Mouse (Mus musculus) liver, embryonic 16.5 days (tissue): ENCODE data around the gene Mthfd1. TPM values are rescaled to one million over a fixed set of nuclear protein-coding genes. Genes with fewer than 3 reads are reported as not detected.

Experiments
- ATAC-seq: fragments of 200-750 bp; cut with Nextera tagmentation; 2 replicates; pipeline ENCODE4 v1.8.0; 2017; ENCODE audit warnings: low read depth, mild to moderate bottlenecking, moderate number of reproducible peaks, moderate library complexity
- H3K27ac ChIP-seq: fragments of 300-500 bp; sonication (generic); 2 replicates; pipeline ENCODE4 v1.5.1; 2014; ENCODE audit warnings: mild to moderate bottlenecking, low read length
- H3K27me3 ChIP-seq: fragments of 300-500 bp; sonication (generic); 2 replicates; pipeline ENCODE4 v1.6.1; 2014; ENCODE audit warnings: low read depth, low read length, mixed read lengths; ENCODE audit not compliant: control insufficient read depth, insufficient read depth
- H3K36me3 ChIP-seq: fragments of 300-500 bp; sonication (generic); 2 replicates; pipeline ENCODE4 v1.6.1; 2014; ENCODE audit warnings: mild to moderate bottlenecking; ENCODE audit not compliant: control insufficient read depth, insufficient read depth
- H3K4me1 ChIP-seq: fragments of 300-500 bp; sonication (generic); 2 replicates; pipeline ENCODE4 v1.6.1; 2014; ENCODE audit warnings: low read depth, low read length, mixed read lengths; ENCODE audit not compliant: control insufficient read depth
- H3K4me2 ChIP-seq: fragments of 300-500 bp; sonication (generic); 2 replicates; pipeline ENCODE4 v1.6.1; 2014; ENCODE audit warnings: low read depth, low read length, mixed read lengths
- H3K4me3 ChIP-seq: fragments of 300-500 bp; sonication (generic); 2 replicates; pipeline ENCODE4 v1.5.1; 2014; ENCODE audit warnings: low read depth, mild to moderate bottlenecking, low read length
- H3K9ac ChIP-seq: fragments of 300-500 bp; sonication (generic); 2 replicates; pipeline ENCODE4 v1.6.1; 2014; ENCODE audit warnings: low read depth, low read length
- H3K9me3 ChIP-seq: fragments of 300-500 bp; sonication (generic); replicated peaks from 2 replicates; pipeline ENCODE4 v1.6.1; 2016; ENCODE audit warnings: low read length; ENCODE audit not compliant: control insufficient read depth
- WGBS: fragments of 180-500 bp; shearing (Covaris S2); extraction: QIAGEN DNeasy Blood & Tissue Kit; methylation state at CpG from one replicate; pipeline ENCODE4 v1.1.7; 2014; ENCODE audit not compliant: insufficient replicate concordance; 5-methylcytosine and 5-hydroxymethylcytosine counted together
- polyA plus RNA-seq: library from polyadenylated mRNA; unstranded; fragments of >200 nt; fragmentation: Nextera tagmentation; extraction: Ambion mirVana; gene quantifications from 2 replicates; pipeline ENCODE4 v1.2.1, GENCODE M21; 2015

Mthfd1 gene
- polyA plus RNA-seq, 1 experiment from 2014 or later = 100 TPM

DNA sequence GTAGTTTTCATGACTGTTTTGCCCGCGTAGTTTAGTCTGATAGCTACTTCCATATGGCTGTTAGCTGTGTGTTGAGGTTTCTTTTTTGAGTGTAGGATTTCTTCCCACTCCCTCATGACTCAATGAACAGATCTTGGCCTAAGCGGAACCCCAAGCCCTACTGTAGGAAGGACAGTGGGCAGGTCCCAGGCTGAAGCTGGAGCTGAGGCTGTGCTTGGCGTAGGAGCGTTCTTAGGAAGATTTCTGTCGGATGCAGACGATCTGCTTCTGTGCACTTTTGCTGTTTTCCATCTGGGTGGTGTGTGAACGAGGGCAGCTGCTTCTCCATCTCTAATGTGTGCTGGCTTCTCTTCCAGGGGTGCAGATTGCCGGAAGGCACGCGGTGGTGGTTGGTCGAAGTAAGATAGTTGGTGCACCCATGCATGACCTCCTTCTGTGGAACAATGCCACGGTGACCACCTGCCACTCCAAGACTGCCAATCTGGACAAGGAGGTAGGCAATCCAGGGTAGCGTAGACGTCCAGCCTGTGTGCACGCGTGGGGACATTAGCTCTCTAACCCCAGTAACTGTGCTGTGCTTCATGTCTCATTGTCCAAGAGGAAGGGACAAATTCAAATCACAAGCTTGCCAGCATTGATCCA lies 27.6 kb downstream of the Mthfd1 start:
- Histone ChIP-seq H3K4me2 (no peak overlapping the region), H3K4me1 (no peaks in the 10 kb centered on the region), H3K9ac (no peak overlapping the region), H3K27me3 (no peaks in the 10 kb centered on the region), H3K36me3 (peaks cover 17% of the 10 kb centered on the region), H3K27ac (no peak overlapping the region), H3K4me3 (no peak overlapping the region), H3K9me3 (no peaks in the 10 kb centered on the region)
- WGBS = 82% methylated on average over 17 of the region's 17 CpGs
- ATAC-seq = no peak

DNA sequence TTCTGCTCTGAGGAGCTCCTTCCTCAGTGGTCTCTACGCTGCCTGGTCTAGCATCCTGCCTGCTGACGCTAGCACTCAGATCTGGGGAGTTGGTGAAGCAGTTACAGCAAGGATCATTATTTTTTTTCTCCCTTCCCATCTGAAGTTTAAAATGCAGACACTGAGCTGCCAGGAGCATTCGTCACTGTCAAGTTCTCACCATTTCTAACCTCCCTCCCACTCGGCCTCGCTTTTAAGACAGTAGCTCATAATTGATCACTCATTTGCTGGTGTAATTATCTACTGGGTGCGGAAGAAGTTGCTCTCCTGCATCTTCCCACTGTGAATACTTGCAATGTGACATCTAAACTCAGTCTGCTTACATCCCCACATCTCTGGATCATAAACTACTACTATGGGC lies 30.3 kb downstream of the Mthfd1 start:
- Histone ChIP-seq H3K4me1 (no peaks in the 10 kb centered on the region), H3K9ac (no peak overlapping the region), H3K27ac (no peak overlapping the region), H3K4me2 (no peak overlapping the region), H3K4me3 (no peak overlapping the region), H3K36me3 (peaks cover 16% of the 10 kb centered on the region), H3K27me3 (no peaks in the 10 kb centered on the region), H3K9me3 (no peaks in the 10 kb centered on the region)
- 83% methylated on average over 6 of the region's 6 CpGs for WGBS
- ATAC-seq = no peak

DNA sequence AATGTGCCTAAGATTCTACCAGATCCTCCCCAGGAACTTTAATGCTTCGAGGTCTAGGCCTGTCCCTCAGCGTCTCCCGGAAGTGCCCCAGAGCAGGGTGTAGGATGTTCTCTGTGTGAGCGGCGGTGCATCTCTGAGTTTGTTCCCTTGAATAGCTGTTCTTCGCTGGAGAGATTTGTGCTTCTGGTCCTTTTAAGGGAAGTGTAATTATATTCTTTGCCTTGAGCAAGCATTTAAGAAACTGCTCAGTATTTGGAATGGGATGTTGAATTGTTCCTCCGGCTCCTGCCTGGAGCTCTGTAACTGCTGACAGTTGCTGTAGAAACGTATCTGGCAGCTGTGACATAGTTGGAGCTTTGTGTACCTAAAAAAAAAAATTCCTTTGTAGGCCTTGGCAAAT lies 32.9 kb downstream of the Mthfd1 start:
- Histone ChIP-seq H3K4me2 (no peak overlapping the region), H3K4me3 (no peak overlapping the region), H3K36me3 (peaks cover 27% of the 10 kb centered on the region), H3K4me1 (no peaks in the 10 kb centered on the region), H3K27me3 (no peaks in the 10 kb centered on the region), H3K9ac (no peak overlapping the region), H3K27ac (no peak overlapping the region), H3K9me3 (no peaks in the 10 kb centered on the region)
- ATAC-seq = no peak
- 83% methylated on average over 8 of the region's 8 CpGs for WGBS

DNA sequence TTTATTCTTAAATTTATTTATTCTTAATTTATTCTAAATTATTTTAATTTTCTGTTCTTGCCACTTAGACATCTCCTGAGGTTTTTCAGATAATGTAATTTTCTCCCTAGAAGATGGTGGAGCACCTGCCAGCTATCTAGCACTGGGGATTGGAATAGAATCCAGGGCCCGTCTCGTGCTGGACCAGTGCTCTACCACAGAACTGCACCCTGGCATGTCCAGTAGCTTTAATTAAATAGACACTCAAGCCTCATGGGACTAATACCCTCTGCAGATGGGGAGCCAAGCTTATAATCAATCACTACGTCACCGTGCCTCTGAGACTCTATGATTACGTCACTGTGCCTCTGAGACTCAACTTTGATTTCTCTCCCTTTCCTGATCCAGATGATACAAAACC lies 33.4 kb downstream of the Mthfd1 start:
- H3K4me3 ChIP-seq = no peak overlapping the region
- no peaks in the 10 kb centered on the region for H3K9me3 ChIP-seq
- no peaks in the 10 kb centered on the region for H3K4me1 ChIP-seq
- H3K27me3 ChIP-seq = no peaks in the 10 kb centered on the region
- H3K27ac ChIP-seq = no peak overlapping the region
- peaks cover 25% of the 10 kb centered on the region for H3K36me3 ChIP-seq
- no peak overlapping the region for H3K4me2 ChIP-seq
- H3K9ac ChIP-seq = no peak overlapping the region
- 82% methylated on average over 5 of the region's 5 CpGs for WGBS
- ATAC-seq = no peak

DNA sequence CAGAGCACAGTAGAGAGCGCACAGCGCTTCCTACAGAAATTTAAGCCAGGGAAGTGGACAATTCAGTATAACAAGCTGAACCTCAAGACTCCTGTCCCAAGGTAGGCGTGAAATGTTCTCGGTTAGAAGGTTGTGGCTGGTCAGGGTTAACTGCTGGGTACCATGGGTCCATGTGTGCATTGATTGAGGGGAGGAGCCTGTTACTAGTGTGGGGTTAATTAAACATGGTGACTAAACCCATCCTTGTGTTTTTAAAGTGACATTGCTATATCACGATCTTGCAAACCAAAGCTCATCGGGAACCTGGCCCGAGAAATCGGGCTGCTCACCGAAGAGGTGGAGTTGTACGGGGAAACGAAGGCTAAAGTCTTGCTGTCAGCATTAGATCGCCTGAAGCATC lies 34.3 kb downstream of the Mthfd1 start:
- Histone ChIP-seq H3K27me3 (no peaks in the 10 kb centered on the region), H3K4me2 (no peak overlapping the region), H3K36me3 (peaks cover 26% of the 10 kb centered on the region), H3K4me1 (no peaks in the 10 kb centered on the region), H3K4me3 (no peak overlapping the region), H3K9ac (no peak overlapping the region), H3K9me3 (no peaks in the 10 kb centered on the region), H3K27ac (no peak overlapping the region)
- peak; percentile 73 for ATAC-seq
- 83% methylated on average over 12 of the region's 12 CpGs for WGBS

DNA sequence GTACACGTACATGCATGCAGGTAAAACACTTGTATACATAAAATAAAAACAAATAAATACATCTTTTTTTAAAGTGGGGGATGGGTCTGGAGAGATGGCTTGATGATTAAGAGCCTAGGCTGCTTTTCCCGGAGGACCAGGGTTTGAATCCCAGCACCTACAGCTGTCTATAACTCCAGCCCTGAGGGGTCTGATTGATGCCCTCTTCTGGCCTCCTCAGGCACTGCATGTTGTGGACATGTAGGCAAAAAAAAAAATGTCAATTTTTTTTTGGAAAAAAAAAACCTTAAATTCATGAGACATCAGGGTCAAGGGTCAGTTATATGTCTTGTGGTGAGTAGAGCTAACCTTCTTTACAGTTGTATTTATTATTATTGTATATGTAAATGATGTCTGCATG lies 35.2 kb downstream of the Mthfd1 start:
- H3K36me3 ChIP-seq = peaks cover 26% of the 10 kb centered on the region
- no peak overlapping the region for H3K27ac ChIP-seq
- WGBS = 82% methylated on average over 2 of the region's 2 CpGs
- no peak overlapping the region for H3K9ac ChIP-seq
- H3K4me2 ChIP-seq = no peak overlapping the region
- no peak for ATAC-seq
- no peaks in the 10 kb centered on the region for H3K9me3 ChIP-seq
- no peak overlapping the region for H3K4me3 ChIP-seq
- no peaks in the 10 kb centered on the region for H3K27me3 ChIP-seq
- no peaks in the 10 kb centered on the region for H3K4me1 ChIP-seq

DNA sequence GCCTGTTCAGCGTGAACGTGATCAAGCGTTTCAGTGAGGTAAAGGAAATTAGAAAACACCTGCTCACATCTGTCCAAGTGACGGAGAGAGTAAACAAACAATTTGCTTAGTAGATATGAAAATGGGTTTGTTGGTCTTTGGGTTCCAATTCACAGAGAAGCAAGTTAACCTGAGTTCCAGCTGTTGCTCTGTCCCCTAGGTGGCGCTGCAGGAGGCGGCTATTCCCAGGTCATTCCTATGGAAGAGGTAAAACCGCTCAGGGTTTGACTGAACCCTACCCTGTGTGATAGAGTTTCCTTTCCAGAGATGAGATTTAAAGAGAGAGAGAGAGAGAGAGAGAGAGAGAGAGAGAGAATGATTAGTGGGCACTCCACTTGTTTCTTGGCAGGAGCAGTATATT lies 38.1 kb downstream of the Mthfd1 start:
- Histone ChIP-seq H3K9ac (no peak overlapping the region), H3K4me2 (no peak overlapping the region), H3K27ac (no peak overlapping the region), H3K9me3 (no peaks in the 10 kb centered on the region), H3K27me3 (no peaks in the 10 kb centered on the region), H3K36me3 (peaks cover 28% of the 10 kb centered on the region), H3K4me1 (no peaks in the 10 kb centered on the region), H3K4me3 (no peak overlapping the region)
- ATAC-seq = no peak
- WGBS = 58% methylated on average over 7 of the region's 7 CpGs

DNA sequence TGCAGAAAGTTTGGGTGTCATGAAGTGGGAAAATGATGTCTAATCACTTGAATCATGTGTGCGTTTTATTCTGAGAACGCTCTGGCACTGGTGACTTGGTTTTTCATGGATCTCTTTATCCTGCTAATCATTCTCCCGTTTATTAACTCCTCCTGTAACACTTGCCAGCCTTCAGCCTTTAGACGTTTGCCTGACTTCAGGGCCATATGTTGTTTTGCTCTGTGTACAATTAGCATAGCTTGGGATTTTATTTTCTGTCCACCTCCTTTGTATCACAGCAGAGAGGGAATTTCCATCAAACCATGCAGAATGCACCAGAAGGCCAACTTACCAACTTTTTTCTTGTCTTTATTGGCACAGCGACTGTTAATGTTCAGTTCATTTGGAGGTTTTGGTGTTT lies 42.7 kb downstream of the Mthfd1 start:
- no peaks in the 10 kb centered on the region for H3K9me3 ChIP-seq
- WGBS = 74% methylated on average over 5 of the region's 5 CpGs
- peaks cover 28% of the 10 kb centered on the region for H3K36me3 ChIP-seq
- no peak overlapping the region for H3K9ac ChIP-seq
- H3K27ac ChIP-seq = no peak overlapping the region
- no peaks in the 10 kb centered on the region for H3K27me3 ChIP-seq
- no peak for ATAC-seq
- no peak overlapping the region for H3K4me2 ChIP-seq
- no peaks in the 10 kb centered on the region for H3K4me1 ChIP-seq
- H3K4me3 ChIP-seq = no peak overlapping the region

DNA sequence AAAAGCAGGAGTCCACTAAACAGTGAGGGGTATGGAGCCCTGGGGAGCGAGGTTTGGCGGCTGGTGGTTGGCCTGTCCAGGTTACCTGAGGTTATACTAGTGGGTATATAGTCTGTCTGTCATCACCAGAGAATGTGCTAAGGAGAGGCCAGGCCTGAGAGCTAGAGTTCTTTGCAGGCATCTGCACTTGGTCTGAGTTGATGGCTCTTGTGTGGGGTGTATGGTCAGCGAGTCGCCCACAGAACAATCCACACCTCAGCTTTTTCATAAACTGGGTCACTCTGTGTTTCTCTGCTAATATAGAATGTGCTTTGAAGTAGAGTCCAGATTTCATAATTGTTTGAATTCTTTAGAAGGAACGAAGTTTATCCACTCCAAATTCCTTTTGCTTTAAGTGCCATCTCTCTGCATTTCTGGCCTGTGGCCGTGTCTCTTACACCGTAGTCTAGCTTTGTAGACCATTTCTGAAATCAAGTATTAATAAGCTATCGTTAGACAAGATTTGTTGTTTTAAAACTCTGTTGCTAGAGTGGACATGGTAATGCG lies 44.3 kb downstream of the Mthfd1 start:
- no peak overlapping the region for H3K4me2 ChIP-seq
- H3K27ac ChIP-seq = no peak overlapping the region
- H3K4me3 ChIP-seq = no peak overlapping the region
- no peaks in the 10 kb centered on the region for H3K9me3 ChIP-seq
- H3K27me3 ChIP-seq = no peaks in the 10 kb centered on the region
- WGBS = 79% methylated on average over 9 of the region's 9 CpGs
- H3K4me1 ChIP-seq = no peaks in the 10 kb centered on the region
- H3K36me3 ChIP-seq = peaks cover 29% of the 10 kb centered on the region
- no peak for ATAC-seq
- H3K9ac ChIP-seq = no peak overlapping the region
